Mouse (Mus musculus): ENCODE data around the gene Tmc6.

DNA sequence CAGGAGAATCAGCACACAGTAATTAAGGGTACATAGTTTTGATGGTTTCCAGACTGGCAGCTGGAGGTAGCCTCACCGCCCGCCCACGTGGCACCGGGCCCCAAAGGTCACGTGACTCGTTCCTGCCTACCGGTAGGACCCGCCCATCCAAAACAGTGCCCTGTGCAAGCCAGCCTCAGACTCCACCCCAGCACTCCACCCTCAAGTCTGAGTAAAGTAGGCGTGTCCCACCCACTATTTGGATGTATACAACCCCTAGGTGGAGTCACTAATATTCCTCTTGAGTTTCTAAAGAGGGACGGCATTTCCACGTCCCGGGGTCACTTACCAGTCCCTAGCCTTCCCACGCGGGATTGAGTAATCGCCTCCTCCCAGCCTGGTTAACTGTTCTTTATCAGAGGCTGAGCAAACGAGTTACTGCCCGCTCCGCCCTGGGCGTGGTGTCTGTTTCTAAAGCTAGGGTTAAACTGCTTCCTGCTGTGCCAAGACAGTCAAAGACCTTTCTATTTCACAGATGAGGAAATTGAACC is 1.4 kb downstream of the Tmc6 start:
- TF ChIP-seq GATA1 (IDR thresholded peaks at IDR 0.05; ENCODE audit: borderline replicate concordance, low read length) (no peak), FLI1 (IDR thresholded peaks at IDR 0.05; ENCODE audit: low read length) (no peak)

Data from megakaryocyte, embryonic 14.5 days (primary cell).